Mouse (Mus musculus) right cerebral cortex, postnatal 25 days (tissue): ENCODE results near the gene Skida1.
A peak's percentile ranks its signal among the peaks of the same experiment; 100 is the strongest.

Experiments
- DNase-seq: peaks from one replicate; pipeline ENCODE4 v3.0.0; 2022

The Skida1 gene

GRCm38 (mm10) chr2:18012866-18013265, 36.0 kb downstream of the Skida1 start:
- DNase-seq = no peak

- no peak for DNase-seq
These were observed 37.6 kb downstream of the Skida1 start for GRCm38 (mm10) chr2:18011226-18011625.

GRCm38 (mm10) chr2:18005137-18005536, 43.7 kb downstream of the Skida1 start:
- peak; percentile 17 for DNase-seq

- no peak for DNase-seq
These were observed 44.6 kb downstream of the Skida1 start for GRCm38 (mm10) chr2:18004286-18004685.

- no peak for DNase-seq
These were observed 46.5 kb downstream of the Skida1 start for GRCm38 (mm10) chr2:18002306-18002705.

GRCm38 (mm10) chr2:17996858-17997257, 52.0 kb downstream of the Skida1 start, which contains the start of gene H2al2a:
TSS of gene H2al2a (minus strand) at chr2:17996958.
- no peak for DNase-seq
